Mouse (Mus musculus) liver, postnatal 0 days (tissue): ENCODE data around the gene Shroom2.

Experiments used
- CTCF ChIP-seq: sonication (generic); IDR thresholded peaks from 2 replicates; pipeline ENCODE4 v1.5.1; 2016; ENCODE audit warnings: antibody characterized with exemption, low read depth
- EP300 ChIP-seq: IDR thresholded peaks from 2 replicates; pipeline ENCODE4 v1.6.1; 2016; ENCODE audit warnings: antibody characterized with exemption, low read depth, mild to moderate bottlenecking

- TF ChIP-seq CTCF (no peak), EP300 (no peak)
Observed at GRCm38 (mm10) chrX:152755819-152756218, 13.4 kb downstream of the Shroom2 start.
